Mouse (Mus musculus) B cell, adult 2 months (primary cell): Measurements from ENCODE around the gene Pik3r1.
A peak's percentile ranks its signal among the peaks of the same experiment; 100 is the strongest.

ENCODE experiments used
- DNase-seq, 2 experiments: peaks; one replicate each; pipeline ENCODE4 v3.0.0; 2022

Pik3r1 gene

GRCm38 (mm10) chr13:101767809-101768629, at the start of gene Pik3r1:
Gene Pik3r1, minus strand, starts transcription at chr13:101768217.
- peak; percentile 96 for DNase-seq

- no peak for DNase-seq
Observed at GRCm38 (mm10) chr13:101813267-101813900, 45.4 kb upstream of the Pik3r1 start.

GRCm38 (mm10) chr13:101812341-101812740, 44.3 kb upstream of the Pik3r1 start:
- no peak for DNase-seq

GRCm38 (mm10) chr13:101811882-101812281, 43.9 kb upstream of the Pik3r1 start:
- no peak for DNase-seq

- DNase-seq, result no peak
Observed at GRCm38 (mm10) chr13:101810667-101811066, 42.6 kb upstream of the Pik3r1 start.

- DNase-seq, result no peak
Observed at GRCm38 (mm10) chr13:101809796-101810195, 41.8 kb upstream of the Pik3r1 start.

- DNase-seq, result no peak
Observed at GRCm38 (mm10) chr13:101805559-101806091, 37.6 kb upstream of the Pik3r1 start.

- peak; percentile 69 to 72 for DNase-seq
Observed at GRCm38 (mm10) chr13:101801372-101802186, 33.6 kb upstream of the Pik3r1 start.

GRCm38 (mm10) chr13:101800833-101801371, 32.9 kb upstream of the Pik3r1 start:
- DNase-seq, result no peak

- DNase-seq, result no peak
Observed at GRCm38 (mm10) chr13:101800021-101800596, 32.1 kb upstream of the Pik3r1 start.

GRCm38 (mm10) chr13:101799318-101799717, 31.3 kb upstream of the Pik3r1 start:
- DNase-seq, result no peak

- DNase-seq, result no peak
Observed at GRCm38 (mm10) chr13:101798522-101798921, 30.5 kb upstream of the Pik3r1 start.

- no peak for DNase-seq
Observed at GRCm38 (mm10) chr13:101796983-101797382, 29.0 kb upstream of the Pik3r1 start.

GRCm38 (mm10) chr13:101785705-101786104, 17.7 kb upstream of the Pik3r1 start:
- DNase-seq, result no peak

GRCm38 (mm10) chr13:101784651-101785289, 16.8 kb upstream of the Pik3r1 start:
- DNase-seq, result no peak

GRCm38 (mm10) chr13:101779011-101779410, 11.0 kb upstream of the Pik3r1 start:
- no peak for DNase-seq

GRCm38 (mm10) chr13:101777851-101778250, 9.8 kb upstream of the Pik3r1 start:
- DNase-seq, result no peak

GRCm38 (mm10) chr13:101771071-101771470, 3.1 kb upstream of the Pik3r1 start:
- DNase-seq, result no peak

- no peak for DNase-seq
Observed at GRCm38 (mm10) chr13:101769955-101770354, 1.9 kb upstream of the Pik3r1 start.

- no peak for DNase-seq
Observed at GRCm38 (mm10) chr13:101768630-101768991, 594 bp upstream of the Pik3r1 start.

GRCm38 (mm10) chr13:101767013-101767808, 806 bp downstream of the Pik3r1 start:
- DNase-seq, result peak; percentile 51 to 59
